Mouse (Mus musculus): ENCODE results near the gene Rab22a. TPM values are rescaled to one million over a fixed set of nuclear protein-coding genes. Genes with fewer than 3 reads are reported as not detected.

The Rab22a gene
- polyA plus RNA-seq, 1 experiment: 8.1 TPM

- Histone ChIP-seq H3K27ac (ENCODE audit: control insufficient read depth, insufficient read depth, low read depth, low read length, poor library complexity) (no peak overlapping the region), H3K4me3 (replicated peaks; ENCODE audit: control insufficient read depth, low read depth, low read length) (no peak overlapping the region), H3K4me1 (ENCODE audit: control insufficient read depth, insufficient read depth, low read length) (no peaks in the 10 kb centered on the region)
- WGBS: 84% methylated on average over 1 of the region's 1 CpGs
- TF ChIP-seq CTCF (IDR thresholded peaks at IDR 0.05; ENCODE audit: control insufficient read depth, insufficient read depth, low read length): no peak
- no peak for TF ChIP-seq POLR2A (IDR thresholded peaks at IDR 0.05; ENCODE audit: borderline replicate concordance, control insufficient read depth, low read depth, low read length)
Observed at GRCm38 (mm10) chr2:173680153-173680552, 20.6 kb downstream of the Rab22a start.

- no peak for TF ChIP-seq POLR2A (IDR thresholded peaks at IDR 0.05; ENCODE audit: borderline replicate concordance, control insufficient read depth, low read depth, low read length)
- TF ChIP-seq CTCF (IDR thresholded peaks at IDR 0.05; ENCODE audit: control insufficient read depth, insufficient read depth, low read length): no peak
- Histone ChIP-seq H3K4me1 (ENCODE audit: control insufficient read depth, insufficient read depth, low read length) (peaks cover 2% of the 10 kb centered on the region; the same call in 1 of the 2 replicates), H3K4me3 (replicated peaks; ENCODE audit: control insufficient read depth, low read depth, low read length) (no peak overlapping the region), H3K27ac (ENCODE audit: control insufficient read depth, insufficient read depth, low read depth, low read length, poor library complexity) (no peak overlapping the region)
- 79% methylated on average over 10 of the region's 10 CpGs for WGBS
Observed at GRCm38 (mm10) chr2:173682773-173683172, 23.2 kb downstream of the Rab22a start.

- TF ChIP-seq CTCF (IDR thresholded peaks at IDR 0.05; ENCODE audit: control insufficient read depth, insufficient read depth, low read length) (no peak), POLR2A (IDR thresholded peaks at IDR 0.05; ENCODE audit: borderline replicate concordance, control insufficient read depth, low read depth, low read length) (no peak)
Observed at GRCm38 (mm10) chr2:173685781-173686361, 26.3 kb downstream of the Rab22a start.

GRCm38 (mm10) chr2:173687363-173687762, 27.8 kb downstream of the Rab22a start:
- Histone ChIP-seq H3K4me1 (ENCODE audit: control insufficient read depth, insufficient read depth, low read length) (peaks cover 2% of the 10 kb centered on the region; the same call in 1 of the 2 replicates), H3K4me3 (replicated peaks; ENCODE audit: control insufficient read depth, low read depth, low read length) (no peak overlapping the region), H3K27ac (ENCODE audit: control insufficient read depth, insufficient read depth, low read depth, low read length, poor library complexity) (no peak overlapping the region)
- 89% methylated on average over 5 of the region's 5 CpGs for WGBS
- TF ChIP-seq CTCF (IDR thresholded peaks at IDR 0.05; ENCODE audit: control insufficient read depth, insufficient read depth, low read length) (no peak), POLR2A (IDR thresholded peaks at IDR 0.05; ENCODE audit: borderline replicate concordance, control insufficient read depth, low read depth, low read length) (no peak)

More at GRCm38 (mm10) chr2:173685781-173686361, 26.3 kb downstream of the Rab22a start:
- H3K4me3 ChIP-seq (replicated peaks; ENCODE audit: control insufficient read depth, low read depth, low read length): no peak overlapping the region
- H3K4me1 ChIP-seq (ENCODE audit: control insufficient read depth, insufficient read depth, low read length): peaks cover 2% of the 10 kb centered on the region; the same call in 1 of the 2 replicates
- WGBS: 14% methylated on average over 3 of the region's 3 CpGs
- no peak overlapping the region for H3K27ac ChIP-seq (ENCODE audit: control insufficient read depth, insufficient read depth, low read depth, low read length, poor library complexity)

GRCm38 (mm10) chr2:173689835-173690234, 30.3 kb downstream of the Rab22a start:
- Histone ChIP-seq H3K4me3 (replicated peaks; ENCODE audit: control insufficient read depth, low read depth, low read length) (no peak overlapping the region), H3K27ac (ENCODE audit: control insufficient read depth, insufficient read depth, low read depth, low read length, poor library complexity) (no peak overlapping the region), H3K4me1 (ENCODE audit: control insufficient read depth, insufficient read depth, low read length) (peaks cover 2% of the 10 kb centered on the region; the same call in 1 of the 2 replicates)
- TF ChIP-seq CTCF (IDR thresholded peaks at IDR 0.05; ENCODE audit: control insufficient read depth, insufficient read depth, low read length): no peak

GRCm38 (mm10) chr2:173691748-173692147, 32.2 kb downstream of the Rab22a start:
- WGBS: 89% methylated on average over 6 of the region's 6 CpGs
- Histone ChIP-seq H3K4me1 (ENCODE audit: control insufficient read depth, insufficient read depth, low read length) (no peaks in the 10 kb centered on the region), H3K4me3 (replicated peaks; ENCODE audit: control insufficient read depth, low read depth, low read length) (no peak overlapping the region), H3K27ac (ENCODE audit: control insufficient read depth, insufficient read depth, low read depth, low read length, poor library complexity) (no peak overlapping the region)
- TF ChIP-seq POLR2A (IDR thresholded peaks at IDR 0.05; ENCODE audit: borderline replicate concordance, control insufficient read depth, low read depth, low read length) (no peak), CTCF (IDR thresholded peaks at IDR 0.05; ENCODE audit: control insufficient read depth, insufficient read depth, low read length) (no peak)

DNA sequence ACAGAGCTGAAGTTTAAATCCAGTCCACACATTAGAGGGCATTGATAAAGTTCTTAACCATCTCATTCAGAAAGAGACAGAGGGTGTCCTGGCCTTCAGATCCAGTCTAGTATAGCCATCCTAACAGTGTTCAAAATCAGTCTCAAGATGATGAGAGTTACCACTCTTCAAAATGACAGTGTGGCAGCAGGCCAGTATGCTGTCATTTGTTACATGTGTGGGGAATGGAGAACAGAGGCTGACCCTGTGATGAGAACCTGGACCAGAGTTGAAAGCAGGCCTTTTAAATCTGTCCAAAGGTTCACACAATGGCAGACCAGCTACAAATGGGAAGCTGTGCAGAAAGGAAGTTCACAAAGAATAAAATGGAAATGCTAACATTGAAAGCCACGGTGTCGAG, 33.1 kb downstream of the Rab22a start:
- 94% methylated on average over 2 of the region's 2 CpGs for WGBS
- Histone ChIP-seq H3K4me1 (ENCODE audit: control insufficient read depth, insufficient read depth, low read length) (no peaks in the 10 kb centered on the region), H3K4me3 (replicated peaks; ENCODE audit: control insufficient read depth, low read depth, low read length) (no peak overlapping the region), H3K27ac (ENCODE audit: control insufficient read depth, insufficient read depth, low read depth, low read length, poor library complexity) (no peak overlapping the region)
- TF ChIP-seq POLR2A (IDR thresholded peaks at IDR 0.05; ENCODE audit: borderline replicate concordance, control insufficient read depth, low read depth, low read length) (no peak), CTCF (IDR thresholded peaks at IDR 0.05; ENCODE audit: control insufficient read depth, insufficient read depth, low read length) (no peak)

DNA sequence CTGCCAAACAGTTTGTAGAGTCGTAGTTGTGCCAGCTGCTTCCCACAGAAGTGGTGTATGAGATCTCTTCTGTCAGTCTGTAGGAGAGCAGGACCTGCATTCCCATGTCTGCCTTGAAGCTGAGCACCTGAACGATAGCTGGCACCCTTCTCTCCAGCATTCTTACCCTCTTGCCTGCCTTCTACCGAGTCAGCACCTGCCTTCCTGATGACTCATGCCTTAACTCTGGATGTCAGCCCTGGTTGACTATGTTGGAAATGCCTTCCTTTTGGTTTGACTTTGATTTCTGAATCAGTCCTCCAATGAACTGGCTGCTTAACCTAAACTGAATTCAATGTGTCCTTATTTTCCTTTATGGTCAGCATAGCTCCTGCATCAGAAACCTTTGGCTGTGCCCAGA, 39.3 kb downstream of the Rab22a start:
- Histone ChIP-seq H3K4me1 (ENCODE audit: control insufficient read depth, insufficient read depth, low read length) (no peaks in the 10 kb centered on the region), H3K27ac (ENCODE audit: control insufficient read depth, insufficient read depth, low read depth, low read length, poor library complexity) (no peak overlapping the region), H3K4me3 (replicated peaks; ENCODE audit: control insufficient read depth, low read depth, low read length) (no peak overlapping the region)
- TF ChIP-seq CTCF (IDR thresholded peaks at IDR 0.05; ENCODE audit: control insufficient read depth, insufficient read depth, low read length) (no peak), POLR2A (IDR thresholded peaks at IDR 0.05; ENCODE audit: borderline replicate concordance, control insufficient read depth, low read depth, low read length) (no peak)
- WGBS: 85% methylated on average over 3 of the region's 3 CpGs
